Mouse (Mus musculus) E14TG2a.4 (cell line): ENCODE results near the gene Cdh1.
A peak's percentile ranks its signal among the peaks of the same experiment; 100 is the strongest.
"Not testable (repeated sequence)": the region's sequence is repeated elsewhere in the genome, so short reads cannot be mapped to it uniquely, and the experiment has no call there.

Experiments used
- H3K27me3 ChIP-seq: 2 replicates; pipeline ENCODE4 v1.6.1; 2014; ENCODE audit warnings: low read length, control low read depth; ENCODE audit not compliant: insufficient read depth
- H3K36me3 ChIP-seq: 2 replicates; pipeline ENCODE4 v1.6.1; 2014; ENCODE audit warnings: low read length, control low read depth; ENCODE audit not compliant: insufficient read depth
- H3K4me1 ChIP-seq: replicated peaks from 2 replicates; pipeline ENCODE4 v1.6.1; 2014; ENCODE audit warnings: low read depth, low read length, control low read depth
- H3K4me3 ChIP-seq: replicated peaks from 2 replicates; pipeline ENCODE4 v1.5.1; 2014; ENCODE audit warnings: mild to moderate bottlenecking, low read length
- H3K9me3 ChIP-seq: 2 replicates; pipeline ENCODE4 v1.6.1; 2014; ENCODE audit warnings: low read length, control low read depth
- CTCF ChIP-seq: conservative IDR thresholded peaks from 2 replicates; pipeline ENCODE4 v1.5.1; 2014; ENCODE audit warnings: low read length
- NANOG ChIP-seq: IDR thresholded peaks from 2 replicates; pipeline ENCODE4 v1.6.1; 2014; ENCODE audit warnings: borderline replicate concordance, low read length, mixed read lengths
- POU5F1 ChIP-seq: IDR thresholded peaks from 2 replicates; pipeline ENCODE4 v1.6.1; 2014; ENCODE audit warnings: low read length, borderline replicate concordance

Cdh1 gene

DNA sequence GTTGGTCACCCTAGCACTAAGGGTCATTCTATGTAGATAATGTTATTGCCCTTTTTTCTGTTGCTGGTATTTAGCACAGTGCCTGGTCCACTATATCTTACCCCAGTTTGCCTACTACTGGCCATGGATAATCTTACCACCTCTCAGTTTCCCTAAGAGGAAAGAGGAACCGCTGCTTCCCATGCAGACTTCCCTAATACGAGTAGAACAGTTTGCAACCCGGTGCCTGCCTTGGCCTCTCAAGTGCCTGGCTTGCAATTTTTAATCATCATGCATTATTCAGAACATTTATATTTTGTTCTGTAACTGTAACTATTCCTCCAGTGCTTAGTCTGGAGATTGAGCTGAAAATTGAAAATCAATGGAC lies 17.5 kb upstream of the Cdh1 start:
- no peak overlapping the region for H3K4me3 ChIP-seq
- H3K4me1 ChIP-seq, result peaks cover 23% of the 10 kb centered on the region
- peaks cover 5% of the 10 kb centered on the region; the same call in 1 of the 2 replicates for H3K27me3 ChIP-seq
- TF ChIP-seq POU5F1 (no peak), NANOG (no peak), CTCF (no peak)
- H3K36me3 ChIP-seq, result no peaks in the 10 kb centered on the region
- H3K9me3 ChIP-seq, result peaks cover 3% of the 10 kb centered on the region; the same call in 1 of the 2 replicates

DNA sequence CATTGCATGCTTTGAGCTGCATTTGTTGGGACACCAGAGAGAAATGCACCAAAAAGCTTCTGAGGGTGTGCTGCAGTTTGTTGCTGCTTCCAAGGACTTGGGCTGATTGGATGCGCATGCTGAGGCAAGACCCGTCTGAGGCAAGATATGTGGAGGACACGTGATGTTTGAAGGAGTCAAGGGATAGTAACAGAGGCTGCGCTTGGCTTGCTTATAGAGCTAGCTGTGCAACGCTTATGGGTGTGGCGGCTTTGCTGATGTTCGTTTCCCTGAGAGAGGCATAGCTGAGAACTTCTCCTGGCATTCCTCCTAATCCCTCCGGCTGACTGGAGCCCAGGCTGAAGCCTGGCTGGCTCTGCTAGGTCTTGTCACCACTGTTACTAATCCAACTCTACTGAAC lies 16.3 kb upstream of the Cdh1 start:
- TF ChIP-seq NANOG (no peak), CTCF (no peak), POU5F1 (no peak)
- Histone ChIP-seq H3K27me3 (peaks cover 5% of the 10 kb centered on the region; the same call in 1 of the 2 replicates), H3K36me3 (no peaks in the 10 kb centered on the region)

DNA sequence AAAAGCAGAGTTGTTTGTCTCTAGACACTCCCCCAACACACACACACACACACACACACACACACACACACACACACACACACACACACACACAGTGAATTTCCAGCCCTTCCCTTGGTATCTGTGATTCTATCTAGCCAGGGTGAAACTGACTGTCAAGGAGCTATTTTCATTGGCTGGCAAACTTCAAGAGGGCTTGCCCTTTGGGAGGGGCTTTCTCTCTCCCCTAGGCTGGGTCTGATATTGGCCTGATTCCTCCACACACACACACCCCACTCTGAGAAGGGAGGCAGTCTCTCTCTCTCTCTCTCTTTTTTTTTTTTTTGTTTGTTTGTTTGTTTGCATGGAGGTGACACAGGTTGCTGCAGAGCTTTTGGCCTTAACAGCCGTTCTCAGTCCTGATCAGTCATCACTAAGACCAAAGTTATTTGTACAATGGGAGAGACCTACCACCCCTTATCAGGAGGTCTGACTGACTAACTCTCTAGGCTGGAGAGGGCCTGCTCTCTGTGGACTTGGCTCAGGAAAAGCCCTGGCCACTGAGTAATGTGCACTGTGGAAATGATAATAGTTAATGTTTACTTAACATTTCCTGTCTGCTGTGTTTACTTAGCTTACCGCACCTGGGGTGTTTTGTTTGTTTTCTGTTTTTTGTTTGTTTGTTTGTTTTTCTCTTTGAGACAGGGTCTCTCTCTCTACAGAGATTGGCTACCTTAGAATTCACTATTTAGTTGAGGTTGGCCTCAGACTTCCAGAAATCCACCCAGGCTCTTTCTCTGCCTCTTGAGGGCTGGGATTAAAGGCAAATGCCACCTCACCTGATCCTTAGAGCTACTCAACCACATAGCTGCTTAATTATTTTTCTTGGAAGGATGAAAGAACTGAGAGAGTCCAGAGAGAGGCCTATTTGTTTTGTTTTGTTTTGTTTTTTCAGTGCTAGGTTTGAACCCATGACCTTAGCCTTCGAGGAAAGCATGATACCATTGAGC lies 14.4 kb upstream of the Cdh1 start:
- no peaks in the 10 kb centered on the region for H3K36me3 ChIP-seq
- H3K4me1 ChIP-seq, result peaks cover 20% of the 10 kb centered on the region
- no peak overlapping the region for H3K4me3 ChIP-seq
- TF ChIP-seq NANOG, result no peak
- no peaks in the 10 kb centered on the region for H3K27me3 ChIP-seq
- peaks cover 8% of the 10 kb centered on the region for H3K9me3 ChIP-seq

More for the DNA sequence above, 16.3 kb upstream of the Cdh1 start:
- no peak overlapping the region for H3K4me3 ChIP-seq
- peaks cover 7% of the 10 kb centered on the region; the same call in 1 of the 2 replicates for H3K9me3 ChIP-seq
- peaks cover 18% of the 10 kb centered on the region for H3K4me1 ChIP-seq

DNA sequence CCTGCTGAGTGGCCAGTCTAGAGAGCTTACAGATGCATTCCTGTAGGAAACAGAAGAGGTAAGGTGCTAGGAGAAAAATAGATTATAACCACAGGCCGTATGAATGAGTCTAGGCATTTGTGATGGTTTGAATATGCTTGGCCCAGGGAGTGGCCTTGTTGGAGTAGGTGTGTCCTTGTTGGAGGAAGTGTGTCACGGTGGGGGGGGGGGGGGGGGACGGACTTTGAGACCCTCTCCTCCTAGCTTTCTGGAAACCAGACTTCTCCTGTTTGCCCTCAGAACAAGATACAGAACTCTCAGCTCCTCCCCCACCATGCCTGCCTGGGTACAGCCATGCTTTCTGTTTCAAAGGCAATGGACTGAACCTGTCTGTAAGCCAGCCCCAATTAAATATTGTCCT lies 10.7 kb upstream of the Cdh1 start:
- Histone ChIP-seq H3K4me3 (no peak overlapping the region), H3K36me3 (no peaks in the 10 kb centered on the region), H3K4me1 (peaks cover 2% of the 10 kb centered on the region; the same call in 1 of the 2 replicates), H3K27me3 (peaks cover 10% of the 10 kb centered on the region), H3K9me3 (peaks cover 8% of the 10 kb centered on the region)
- TF ChIP-seq CTCF, result no peak
- no peak for TF ChIP-seq NANOG
- no peak for TF ChIP-seq POU5F1

DNA sequence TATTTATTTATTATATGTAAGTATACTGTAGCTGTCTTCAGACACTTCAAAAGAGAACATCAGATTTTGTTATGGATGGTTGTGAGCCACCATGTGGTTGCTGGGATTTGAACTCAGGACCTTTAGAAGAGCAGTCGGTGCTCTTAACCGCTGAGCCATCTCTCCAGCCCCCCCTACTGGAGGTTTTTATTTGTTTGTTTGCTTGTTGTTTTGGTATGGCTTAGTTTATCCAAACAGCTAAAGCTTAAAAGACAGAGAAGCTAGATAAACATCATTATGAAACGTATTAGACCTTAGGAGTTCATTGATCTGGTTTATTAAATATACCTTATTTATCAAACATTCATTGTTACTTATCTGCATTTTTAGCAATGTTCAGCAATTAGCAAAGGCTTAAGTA lies 7.5 kb upstream of the Cdh1 start:
- H3K4me1 ChIP-seq, result peaks cover 32% of the 10 kb centered on the region
- H3K4me3 ChIP-seq, H3K9me3 ChIP-seq, H3K36me3 ChIP-seq: not testable (repeated sequence)
- peaks cover 13% of the 10 kb centered on the region for H3K27me3 ChIP-seq

DNA sequence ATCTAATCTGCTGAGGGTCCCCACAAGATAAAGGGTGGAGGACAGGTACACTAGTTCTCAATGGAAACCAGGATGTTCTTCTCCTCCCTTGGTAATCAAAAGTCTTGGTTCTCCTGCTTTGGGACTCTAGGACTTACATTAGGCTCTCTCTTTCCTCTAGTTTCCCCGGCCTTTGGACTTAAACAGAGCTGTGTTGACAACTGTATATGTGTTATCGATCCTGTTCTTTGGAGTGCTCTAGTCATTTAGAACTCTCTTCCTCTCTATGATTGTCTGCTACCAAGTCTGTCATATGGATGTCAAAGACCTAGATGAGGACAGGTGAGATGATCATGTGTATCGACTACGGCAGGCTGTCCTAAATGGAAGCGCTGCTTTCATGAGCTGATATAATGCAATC lies 6.1 kb upstream of the Cdh1 start:
- H3K36me3 ChIP-seq, result no peaks in the 10 kb centered on the region
- no peak for TF ChIP-seq CTCF
- TF ChIP-seq POU5F1, result no peak
- no peak for TF ChIP-seq NANOG
- peaks cover 3% of the 10 kb centered on the region for H3K9me3 ChIP-seq
- peaks cover 25% of the 10 kb centered on the region for H3K27me3 ChIP-seq
- H3K4me1 ChIP-seq, result peaks cover 41% of the 10 kb centered on the region
- H3K4me3 ChIP-seq, result no peak overlapping the region

DNA sequence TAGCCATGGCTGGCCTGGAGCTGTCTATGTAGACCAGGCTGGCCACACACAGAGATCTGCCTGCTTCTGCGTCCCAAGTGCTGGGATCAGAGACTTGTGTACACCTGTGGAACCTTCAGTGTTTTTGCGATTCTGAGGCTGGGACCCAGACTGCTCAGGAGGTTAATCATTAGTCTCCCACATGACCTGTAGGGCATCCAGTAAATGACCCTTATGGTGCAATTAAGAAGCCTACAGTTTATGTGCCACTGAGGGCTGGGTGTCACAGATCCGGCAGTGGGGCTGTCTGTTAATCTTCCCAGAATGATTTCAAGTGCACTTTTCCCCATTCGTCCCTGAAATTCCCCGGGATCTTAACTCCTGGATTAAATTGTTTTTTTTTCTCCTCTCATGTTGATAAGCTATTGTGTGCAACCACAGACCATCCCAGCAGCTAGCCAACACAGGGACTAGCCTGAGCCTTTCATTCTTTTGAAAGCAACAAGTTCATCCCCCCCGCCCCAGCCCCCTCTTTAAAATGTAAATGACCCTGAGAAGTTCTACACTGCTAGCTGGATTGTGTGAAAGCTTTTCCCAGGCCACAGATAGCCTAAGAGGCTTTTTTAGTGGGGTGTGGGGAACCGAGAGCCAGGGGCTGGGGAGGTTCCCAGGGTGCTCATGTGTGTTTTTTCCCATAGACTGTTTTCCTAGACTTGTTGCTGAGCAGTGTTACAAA lies 3.7 kb upstream of the Cdh1 start:
- no peaks in the 10 kb centered on the region for H3K36me3 ChIP-seq
- TF ChIP-seq NANOG (no peak), CTCF (no peak), POU5F1 (no peak)
- H3K27me3 ChIP-seq, result peaks cover 20% of the 10 kb centered on the region
- peaks cover 53% of the 10 kb centered on the region for H3K4me1 ChIP-seq
- H3K9me3 ChIP-seq, result no peaks in the 10 kb centered on the region
- 0 out of 2 replicates have a peak overlapping the region, but pooled peaks have one; percentile 21 for H3K4me3 ChIP-seq

DNA sequence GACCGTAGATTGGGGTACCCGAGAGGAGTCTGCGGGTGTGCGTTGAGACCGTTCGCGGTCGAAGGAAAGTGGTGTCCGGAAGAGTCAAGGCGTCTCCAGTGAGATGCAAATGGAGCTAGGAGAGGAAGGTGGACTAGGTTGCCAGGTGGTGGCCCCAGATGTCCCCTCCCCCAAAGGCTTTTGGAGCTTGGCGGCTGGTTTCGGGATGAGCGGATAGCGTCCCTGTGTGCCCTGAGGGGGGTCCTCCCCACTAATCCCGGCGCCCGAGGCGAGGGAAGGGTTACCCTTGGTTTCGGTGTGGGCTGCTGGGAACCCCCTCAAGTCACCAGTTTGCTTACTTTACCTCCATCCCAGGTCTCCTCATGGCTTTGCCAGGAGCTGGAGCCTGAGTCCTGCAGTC lies 782 bp downstream of the Cdh1 start:
- H3K9me3 ChIP-seq, result no peaks in the 10 kb centered on the region
- peaks cover 83% of the 10 kb centered on the region for H3K4me1 ChIP-seq
- peak overlapping the region; percentile 96 for H3K4me3 ChIP-seq
- H3K27me3 ChIP-seq, result peaks cover 12% of the 10 kb centered on the region; the same call in 1 of the 2 replicates
- peaks cover 29% of the 10 kb centered on the region for H3K36me3 ChIP-seq
- TF ChIP-seq NANOG (no peak), CTCF (no peak), POU5F1 (no peak)

DNA sequence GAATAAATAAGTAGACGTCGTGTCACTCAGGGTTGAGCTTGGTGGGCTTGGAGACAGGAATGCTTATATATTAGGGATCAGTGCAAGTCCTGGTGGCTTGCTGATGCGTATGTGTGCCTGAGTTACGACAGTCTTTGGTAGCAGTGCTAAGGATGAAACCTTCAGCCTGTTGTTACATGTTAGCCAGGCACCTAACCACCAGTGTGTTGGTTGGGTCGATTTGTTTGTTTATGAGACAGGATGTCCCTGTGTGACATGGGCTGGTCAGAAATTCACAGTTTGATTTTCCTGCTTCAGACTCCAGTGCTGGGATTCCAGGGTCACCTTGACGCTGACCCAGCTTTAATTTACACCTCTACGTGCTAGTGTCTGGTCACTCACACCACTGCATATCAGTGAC lies 2.5 kb downstream of the Cdh1 start:
- H3K4me1 ChIP-seq, result peaks cover 83% of the 10 kb centered on the region
- H3K9me3 ChIP-seq, result no peaks in the 10 kb centered on the region
- TF ChIP-seq POU5F1 (no peak), NANOG (no peak), CTCF (no peak)
- peaks cover 45% of the 10 kb centered on the region for H3K36me3 ChIP-seq
- peak overlapping the region; percentile 96 for H3K4me3 ChIP-seq
- peaks cover 12% of the 10 kb centered on the region; the same call in 1 of the 2 replicates for H3K27me3 ChIP-seq
